32 mouse cellular contexts compared by ENCODE assay signal in genomic region chr15:103037579-103037978, GRCm38 (mm10). TPM values are rescaled to one million over a fixed set of nuclear protein-coding genes. Genes with fewer than 3 reads are reported as not detected.
DNase-seq lines count a peak whose midpoint lies in the region; ATAC-seq and TF ChIP-seq lines count a peak whose summit lies in the region.
"Had no signal": no experiment of that assay in that cellular context is flagged by ENCODE, and none has a peak within 500 bp of the region (broad histone marks: within the 10 kb centered on the region; RNA-seq: fewer than 3 reads in every experiment).

No protein-coding gene starts in this region.

- H3K9ac ChIP-seq in kidney, embryonic 14.5 days (ENCODE audit: low read depth, low read length) = no peak overlapping the region
- no peak overlapping the region for H3K9ac ChIP-seq in MEL (ENCODE audit: control insufficient read depth, low read depth, low read length, poor library complexity, severe bottlenecking)
- H3K9ac ChIP-seq in hindbrain, embryonic 16.5 days (ENCODE audit: low read depth, low read length) = no peak overlapping the region
- no peak overlapping the region for H3K9ac ChIP-seq in stomach, embryonic 15.5 days
- H3K9ac ChIP-seq: embryonic facial prominence, embryonic 13.5 days; forebrain, embryonic 12.5 days; limb, embryonic 15.5 days; liver, embryonic 14.5 days; lung, embryonic 15.5 days had no signal

- 22% methylated on average over 1 of the region's 1 CpGs for WGBS in kidney, embryonic 14.5 days
- WGBS in hindbrain, embryonic 16.5 days = 31% methylated on average over 1 of the region's 1 CpGs
- 31% methylated on average over 1 of the region's 1 CpGs for WGBS in stomach, embryonic 15.5 days

- H3K36me3 ChIP-seq in kidney, embryonic 14.5 days (ENCODE audit: control insufficient read depth, insufficient read depth, low read length) = no peaks in the 10 kb centered on the region
- peaks cover 0 to 6% of the 10 kb centered on the region in 2 experiments; a peak in 2 of 4 replicates for H3K36me3 ChIP-seq in MEL (ENCODE audit: control insufficient read depth in 1 of 2, insufficient read depth in 2 of 2, low read length in 2 of 2)
- H3K36me3 ChIP-seq in hindbrain, embryonic 16.5 days (ENCODE audit: control insufficient read depth, insufficient read depth, low read length) = no peaks in the 10 kb centered on the region
- no peaks in the 10 kb centered on the region for H3K36me3 ChIP-seq in stomach, embryonic 15.5 days
- H3K36me3 ChIP-seq: embryonic facial prominence, embryonic 13.5 days; forebrain, embryonic 12.5 days; limb, embryonic 15.5 days; lung, embryonic 15.5 days; midbrain, embryonic 10.5 days had no signal

- no peak for TF ChIP-seq RAD21 in MEL (IDR thresholded peaks at IDR 0.05; ENCODE audit: low read depth, low read length)

- no peak for TF ChIP-seq CTCF in MEL (IDR thresholded peaks at IDR 0.05 in 2 of 3, conservative IDR thresholded peaks at IDR 0.05 in 1 of 3; ENCODE audit: control insufficient read depth in 1 of 3, insufficient read depth in 1 of 3, low read depth in 2 of 3, low read length in 3 of 3, poor library complexity in 1 of 3, severe bottlenecking in 1 of 3)

- peaks cover 9% of the 10 kb centered on the region for H3K79me2 ChIP-seq in MEL (ENCODE audit: control insufficient read depth, insufficient read depth, low read length, poor library complexity)

- TF ChIP-seq POLR2A in MEL (IDR thresholded peaks at IDR 0.05; ENCODE audit: control insufficient read depth in 1 of 2, insufficient read depth in 1 of 2, low read depth in 1 of 2, low read length in 2 of 2, poor library complexity in 1 of 2) = no peak

- no peak for ATAC-seq in kidney, embryonic 14.5 days (ENCODE audit: low FRiP score, low TSS enrichment)
- no peak for ATAC-seq in hindbrain, embryonic 16.5 days
- no peak for ATAC-seq in stomach, embryonic 15.5 days (ENCODE audit: insufficient read depth, low FRiP score, low read depth)
- ATAC-seq: activated CD4-positive, CD25-positive, alpha-beta regulatory T cell, adult 4 months; CD4-positive, CD25-positive, alpha-beta regulatory T cell, adult 4 months; inflammation-experienced regulatory T-cells, adult 6 months; midbrain, embryonic 16.5 days had no signal

- H3K9me3 ChIP-seq in kidney, embryonic 14.5 days (ENCODE audit: control insufficient read depth, low read length) = no peaks in the 10 kb centered on the region
- H3K9me3 ChIP-seq in MEL (replicated peaks; ENCODE audit: insufficient read depth, low read length) = no peaks in the 10 kb centered on the region
- H3K9me3 ChIP-seq in hindbrain, embryonic 16.5 days (ENCODE audit: control insufficient read depth, low read length) = no peaks in the 10 kb centered on the region
- H3K9me3 ChIP-seq in stomach, embryonic 15.5 days = no peaks in the 10 kb centered on the region
- H3K9me3 ChIP-seq: embryonic facial prominence, embryonic 13.5 days; forebrain, embryonic 12.5 days; limb, embryonic 15.5 days; lung, embryonic 15.5 days; midbrain, embryonic 10.5 days had no signal

- TF ChIP-seq EP300 in MEL (IDR thresholded peaks at IDR 0.05; ENCODE audit: low read depth in 1 of 2, low read length in 2 of 2) = no peak

- H3K27ac ChIP-seq in kidney, embryonic 14.5 days (ENCODE audit: low read depth, low read length) = peak overlapping the region; percentile 24; the same call in 1 of the 2 replicates
- H3K27ac ChIP-seq in MEL (ENCODE audit: control insufficient read depth, low read depth, low read length) = no peak overlapping the region
- no peak overlapping the region for H3K27ac ChIP-seq in hindbrain, embryonic 16.5 days (ENCODE audit: low read depth, low read length)
- peak overlapping the region; percentile 85; the same call in 1 of the 2 replicates for H3K27ac ChIP-seq in stomach, embryonic 15.5 days
- H3K27ac ChIP-seq: embryonic facial prominence, embryonic 13.5 days; forebrain, embryonic 12.5 days; layer of hippocampus, adult 2 months; limb, embryonic 15.5 days; liver, embryonic 14.5 days; lung, embryonic 15.5 days; macrophage; midbrain, embryonic 10.5 days had no signal

- no peak overlapping the region for H3K4me3 ChIP-seq in kidney, embryonic 14.5 days (ENCODE audit: low read length)
- H3K4me3 ChIP-seq in MEL (ENCODE audit: control insufficient read depth in 1 of 2, insufficient read depth in 1 of 2, low read depth in 2 of 2, low read length in 2 of 2) = no peak overlapping the region
- no peak overlapping the region for H3K4me3 ChIP-seq in hindbrain, embryonic 16.5 days (ENCODE audit: low read length)
- H3K4me3 ChIP-seq in stomach, embryonic 15.5 days (replicated peaks) = no peak overlapping the region
- H3K4me3 ChIP-seq: embryonic facial prominence, embryonic 13.5 days; erythroblast, embryonic 14.5 days; forebrain, embryonic 12.5 days; layer of hippocampus, adult 2 months; limb, embryonic 15.5 days; lung, embryonic 15.5 days; midbrain, embryonic 10.5 days; myocyte had no signal

- peaks cover 75% of the 10 kb centered on the region for H3K4me1 ChIP-seq in kidney, embryonic 14.5 days (ENCODE audit: control insufficient read depth, insufficient read depth, low read length)
- peaks cover 0 to 18% of the 10 kb centered on the region in 2 experiments; a peak in 3 of 4 replicates for H3K4me1 ChIP-seq in MEL (ENCODE audit: control insufficient read depth in 1 of 2, insufficient read depth in 2 of 2, low read length in 2 of 2)
- H3K4me1 ChIP-seq in hindbrain, embryonic 16.5 days (ENCODE audit: control insufficient read depth, insufficient read depth, low read depth, low read length) = no peaks in the 10 kb centered on the region
- H3K4me1 ChIP-seq in stomach, embryonic 15.5 days = peaks cover 32% of the 10 kb centered on the region

- DNase-seq in kidney, adult 11 months = no peak
- no peak for DNase-seq in MEL (ENCODE audit: low read depth, low spot score)
- no peak for DNase-seq in frontal cortex, postnatal 10 days (ENCODE audit: low spot score in 2 of 2)
- DNase-seq in Muller cell, postnatal 12 days (ENCODE audit: inconsistent ontology term) = no peak
- DNase-seq: adrenal gland, adult 8-10 months; cerebellum, adult 2 months; cerebellum, postnatal 36 days; embryo, embryonic 11 days; kidney, adult 9 months; kidney, postnatal 25 days; retina, postnatal 1 day had no signal

- H3K4me2 ChIP-seq in kidney, embryonic 14.5 days (replicated peaks; ENCODE audit: low read depth, low read length) = no peak overlapping the region; the same call in 1 of the 2 replicates
- peak overlapping the region; percentile 54 for H3K4me2 ChIP-seq in hindbrain, embryonic 16.5 days (ENCODE audit: low read length)
- peak overlapping the region; percentile 9; the same call in 1 of the 2 replicates for H3K4me2 ChIP-seq in stomach, embryonic 15.5 days
- H3K4me2 ChIP-seq: embryonic facial prominence, embryonic 13.5 days; forebrain, embryonic 12.5 days; limb, embryonic 15.5 days; lung, embryonic 15.5 days had no signal

- peaks cover 3% of the 10 kb centered on the region; the same call in 1 of the 2 replicates for H3K27me3 ChIP-seq in kidney, embryonic 14.5 days (ENCODE audit: control insufficient read depth, insufficient read depth, low read length)
- H3K27me3 ChIP-seq in MEL (ENCODE audit: control insufficient read depth in 1 of 2, insufficient read depth in 2 of 2, low read length in 2 of 2) = no peaks in the 10 kb centered on the region
- peaks cover 38% of the 10 kb centered on the region for H3K27me3 ChIP-seq in hindbrain, embryonic 16.5 days (replicated peaks; ENCODE audit: control insufficient read depth, insufficient read depth, low read length)
- peaks cover 8% of the 10 kb centered on the region; the same call in 1 of the 2 replicates for H3K27me3 ChIP-seq in stomach, embryonic 15.5 days (replicated peaks)

TF ChIP-seq in MEL, 35 proteins besides CTCF, POLR2A, EP300 and RAD21:
- no peak for TF ChIP-seq TCF12 (IDR thresholded peaks at IDR 0.05; ENCODE audit: low read depth, low read length)
- TF ChIP-seq ZNF384 (IDR thresholded peaks at IDR 0.05; ENCODE audit: low read depth, low read length) = peak; percentile 79
- no peak for TF ChIP-seq POLR2AphosphoS2 (IDR thresholded peaks at IDR 0.05; ENCODE audit: low read length)
- TF ChIP-seq ELF1 (IDR thresholded peaks at IDR 0.05; ENCODE audit: low read depth, low read length) = no peak

RNA-seq across cellular contexts. Expression of gene Hoxc4, which starts 18.8 kb away (rescaled TPM):
- 7.4 and 8.6 TPM in 2 replicates for polyA plus RNA-seq in kidney, embryonic 14.5 days (2014; fragmentation: Nextera tagmentation; extraction: Ambion mirVana)
- total RNA-seq in MEL (2012; rRNA removed) = 2.5 and 2.6 TPM in 2 replicates
- 1 to 10 TPM in 1 of 2 experiments, not detected in 1; 9.4 TPM for polyA plus RNA-seq in MEL (2012; ENCODE audit: insufficient read depth in 1 of 2, insufficient read length in 2 of 2, low read depth in 1 of 2, low replicate concordance in 2 of 2, missing spikeins in 1 of 2)
- 57.7 and 61.2 TPM in 2 replicates for polyA plus RNA-seq in hindbrain, embryonic 16.5 days (2015; fragmentation: Nextera tagmentation; extraction: Ambion mirVana)
- 16.2 and 17.3 TPM in 2 replicates for polyA plus RNA-seq in stomach, embryonic 15.5 days (2015; fragmentation: Nextera tagmentation; extraction: Ambion mirVana)
- total RNA-seq: heart, adult 8-10 months; heart, postnatal 25 days; layer of hippocampus, adult 2 months; left cerebral cortex, postnatal 25 days had no signal
- polyA plus RNA-seq: activated CD4-positive, CD25-positive, alpha-beta regulatory T cell, adult 4 months; CD4-positive, CD25-positive, alpha-beta regulatory T cell, adult 4 months; forebrain, embryonic 12.5 days; inflammation-experienced regulatory T-cells, adult 6 months; macrophage; midbrain, embryonic 10.5 days; midbrain, embryonic 16.5 days had no signal

RNA-seq across cellular contexts. Expression of gene Hoxc6, which starts 39.5 kb away (rescaled TPM):
- 12.3 and 16.1 TPM in 2 replicates for polyA plus RNA-seq in kidney, embryonic 14.5 days (2014; fragmentation: Nextera tagmentation; extraction: Ambion mirVana)
- total RNA-seq in MEL (2012; rRNA removed) = 1.7 and 2.3 TPM in 2 replicates
- 1 to 10 TPM in 1 of 2 experiments, not detected in 1; 9.4 TPM for polyA plus RNA-seq in MEL (2012; ENCODE audit: insufficient read depth in 1 of 2, insufficient read length in 2 of 2, low read depth in 1 of 2, low replicate concordance in 2 of 2, missing spikeins in 1 of 2)
- polyA plus RNA-seq in hindbrain, embryonic 16.5 days (2015; fragmentation: Nextera tagmentation; extraction: Ambion mirVana) = 4.0 and 9.0 TPM in 2 replicates
- polyA plus RNA-seq in stomach, embryonic 15.5 days (2015; fragmentation: Nextera tagmentation; extraction: Ambion mirVana) = 2.6 and 4.7 TPM in 2 replicates
- total RNA-seq: heart, postnatal 25 days; layer of hippocampus, adult 2 months; left cerebral cortex, postnatal 25 days had no signal
- polyA plus RNA-seq: activated CD4-positive, CD25-positive, alpha-beta regulatory T cell, adult 4 months; CD4-positive, CD25-positive, alpha-beta regulatory T cell, adult 4 months; embryonic facial prominence, embryonic 13.5 days; erythroblast, embryonic 14.5 days; forebrain, embryonic 12.5 days; inflammation-experienced regulatory T-cells, adult 6 months; macrophage; midbrain, embryonic 10.5 days; midbrain, embryonic 16.5 days had no signal

RNA-seq across cellular contexts. Expression of gene Hoxc8, which starts 47.2 kb away (rescaled TPM):
- polyA plus RNA-seq in kidney, embryonic 14.5 days (2014; fragmentation: Nextera tagmentation; extraction: Ambion mirVana) = 12.6 and 13.8 TPM in 2 replicates
- 0.26 and 0.31 TPM in 2 replicates for total RNA-seq in MEL (2012; rRNA removed)
- 1 to 10 TPM in 1 of 2 experiments, not detected in 1; 1.7 TPM for polyA plus RNA-seq in MEL (2012; ENCODE audit: insufficient read depth in 1 of 2, insufficient read length in 2 of 2, low read depth in 1 of 2, low replicate concordance in 2 of 2, missing spikeins in 1 of 2)
- 3.2 and 9.9 TPM in 2 replicates for polyA plus RNA-seq in hindbrain, embryonic 16.5 days (2015; fragmentation: Nextera tagmentation; extraction: Ambion mirVana)
- polyA plus RNA-seq in stomach, embryonic 15.5 days (2015; fragmentation: Nextera tagmentation; extraction: Ambion mirVana) = 1.4 and 1.9 TPM in 2 replicates
- total RNA-seq: heart, adult 8-10 months; heart, postnatal 25 days; layer of hippocampus, adult 2 months; left cerebral cortex, postnatal 25 days had no signal
- polyA plus RNA-seq: cerebellum, adult 2 months; embryonic facial prominence, embryonic 13.5 days; erythroblast, embryonic 14.5 days; forebrain, embryonic 12.5 days; heart, embryonic 14.5 days; lung, embryonic 15.5 days; macrophage; midbrain, embryonic 10.5 days; midbrain, embryonic 16.5 days had no signal

Comparison
In these comparisons a context has a peak if more than half of its experiments do, and no peak if none do; other contexts are left out.
1. H3K27ac ChIP-seq: peak in kidney, embryonic 14.5 days (single experiment) and stomach, embryonic 15.5 days (single experiment); none in MEL (single experiment) and hindbrain, embryonic 16.5 days (single experiment).